Mouse (Mus musculus) heart, adult 2 months (tissue): Measurements from ENCODE around the gene Prune1.

Source experiments
- EP300 ChIP-seq: fragments of 200-500 bp; IDR thresholded peaks from 2 replicates; pipeline ENCODE4 v1.6.1; 2011; ENCODE audit warnings: low read depth, low read length, control low read depth; ENCODE audit not compliant: insufficient read depth
- POLR2A ChIP-seq: fragments of 200-500 bp; IDR thresholded peaks from 2 replicates; pipeline ENCODE4 v1.6.1; 2011; ENCODE audit warnings: mild to moderate bottlenecking, low read depth, low read length, control low read depth; ENCODE audit not compliant: insufficient read depth

GRCm38 (mm10) chr3:95292899-95293298, 11.0 kb upstream of the Prune1 start:
- TF ChIP-seq EP300 (no peak), POLR2A (no peak)
